Mouse (Mus musculus) heart, adult 18-20 months (tissue): ENCODE data around the gene Gm20547. TPM values are rescaled to one million over a fixed set of nuclear protein-coding genes. Genes with fewer than 3 reads are reported as not detected.
A peak's percentile ranks its signal among the peaks of the same experiment; 100 is the strongest.

ENCODE experiments used
- DNase-seq, 2 experiments: peaks; one replicate each; pipeline ENCODE4 v3.0.0; 2021 to 2022; ENCODE audit warnings: mixed read lengths in 1 of 2
- total RNA-seq, 2 experiments: library from RNA; stranded (reverse); gene quantifications; 2 replicates each; pipeline ENCODE4 v1.2.3; 2021

Gm20547 gene
- total RNA-seq, 2 experiments from 2014 or later = not detected

DNA sequence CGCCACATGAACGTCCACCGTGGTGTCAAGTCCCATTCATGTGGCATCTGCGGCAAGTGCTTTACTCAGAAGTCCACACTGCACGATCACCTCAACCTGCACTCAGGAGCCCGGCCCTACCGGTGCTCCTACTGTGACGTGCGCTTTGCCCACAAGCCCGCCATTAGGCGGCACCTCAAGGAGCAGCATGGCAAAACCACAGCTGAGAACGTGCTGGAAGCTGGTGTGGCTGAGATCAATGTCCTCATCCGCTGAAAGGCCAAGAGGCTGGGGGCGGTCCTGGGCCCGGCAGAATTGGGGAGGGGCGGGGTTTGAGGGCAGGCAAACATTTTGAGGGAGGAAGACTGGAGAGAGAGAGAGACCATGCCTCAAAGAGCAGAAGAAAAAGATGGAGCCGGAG is 14.5 kb upstream of the Gm20547 start:
- no peak for DNase-seq

- no peak for DNase-seq
Measured at GRCm38 (mm10) chr17:34895724-34896123, 13.9 kb upstream of the Gm20547 start.

DNA sequence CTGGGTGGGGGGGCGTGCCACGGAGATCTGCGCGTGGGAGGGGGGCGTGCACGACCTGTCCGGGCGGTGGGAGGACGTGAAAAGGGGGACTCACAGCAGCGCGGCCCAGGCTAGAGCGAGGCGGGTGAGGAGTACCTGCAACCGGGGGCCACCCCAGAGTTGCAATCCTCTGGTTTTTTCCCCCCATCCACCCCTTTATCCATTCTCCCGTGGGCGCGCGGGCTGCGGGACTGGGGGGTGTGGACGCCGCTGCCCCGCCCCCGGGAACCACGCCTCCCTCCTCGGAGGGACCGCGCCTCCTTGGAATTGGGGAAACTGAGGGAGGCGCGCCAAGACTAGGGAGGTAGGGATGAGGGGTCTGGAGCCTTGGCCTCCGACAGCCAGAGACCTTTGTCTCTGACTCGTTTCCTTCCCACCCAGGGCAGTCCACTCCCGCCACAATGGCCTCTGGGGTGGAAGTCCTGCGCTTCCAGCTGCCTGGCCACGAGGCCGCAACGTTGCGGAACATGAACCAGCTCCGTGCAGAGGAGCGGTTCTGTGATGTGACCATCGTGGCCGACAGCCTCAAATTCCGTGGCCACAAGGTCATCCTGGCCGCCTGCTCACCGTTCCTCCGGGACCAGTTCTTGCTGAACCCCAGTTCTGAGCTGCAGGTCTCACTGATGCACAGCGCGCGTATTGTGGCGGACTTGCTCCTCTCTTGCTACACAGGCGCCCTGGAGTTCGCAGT is 13.1 kb upstream of the Gm20547 start:
- peak; percentile 60 to 71 for DNase-seq

DNA sequence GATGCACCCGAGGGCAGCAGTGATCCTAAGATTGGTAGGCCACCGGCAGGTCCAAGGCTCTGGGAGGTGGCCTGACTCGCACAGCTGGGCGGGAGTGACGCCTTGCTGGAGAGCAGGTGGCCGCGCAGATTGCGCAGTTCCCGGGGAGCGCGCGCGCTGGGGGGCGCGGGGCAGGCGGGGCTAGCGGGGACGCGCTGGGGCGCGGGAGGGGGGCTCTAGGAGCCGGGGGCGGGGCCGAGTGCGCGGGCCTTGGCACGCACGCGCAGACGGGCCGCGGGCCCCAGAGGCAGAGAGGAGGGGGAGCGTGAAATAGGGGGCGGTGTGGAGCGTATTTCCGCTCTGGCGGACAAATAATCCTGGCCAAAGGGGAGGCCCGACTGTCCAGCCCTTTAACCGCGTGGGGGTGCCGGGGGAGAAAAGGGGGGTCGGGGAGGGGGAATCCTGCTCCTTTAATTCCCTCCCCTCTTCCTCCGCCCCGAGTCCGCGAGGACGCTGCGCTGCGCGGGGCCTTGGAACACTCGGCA is 12.3 kb upstream of the Gm20547 start:
- DNase-seq = peak; percentile 94 to 96

DNA sequence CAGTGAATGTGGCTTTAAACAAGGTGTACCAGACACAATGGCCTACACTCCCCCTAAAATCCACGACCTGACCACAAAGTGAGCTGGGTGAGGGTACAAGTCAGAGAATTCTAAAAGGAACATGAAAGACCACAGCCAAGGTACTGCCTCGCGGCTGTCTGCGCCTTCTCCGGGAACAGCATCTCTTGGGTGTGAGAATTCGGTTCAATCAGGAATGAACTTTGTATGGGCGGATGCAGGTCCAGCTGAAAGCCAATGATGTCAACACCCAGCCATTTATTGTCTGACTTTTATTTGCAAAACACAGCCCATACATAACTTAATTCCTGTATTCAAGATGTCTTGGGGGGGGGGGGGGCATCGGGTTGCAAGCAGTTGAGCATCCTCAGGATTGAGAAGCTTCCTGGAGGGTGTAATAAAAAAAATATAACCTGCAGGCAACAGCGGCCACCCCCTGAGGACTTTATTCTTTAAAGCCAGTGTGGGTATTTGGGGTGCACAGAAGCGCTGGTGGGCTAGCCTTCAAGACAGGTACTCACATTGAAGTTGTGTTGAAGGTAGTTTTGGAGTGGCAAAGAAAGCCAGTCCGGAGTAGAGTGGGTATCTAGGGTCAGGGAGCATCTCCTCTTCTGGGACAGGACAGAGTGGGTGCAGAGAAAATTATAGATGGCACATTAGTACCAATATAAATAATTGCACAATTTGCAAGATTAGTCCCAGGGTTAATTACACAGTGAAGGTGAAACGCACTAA is 11.4 kb upstream of the Gm20547 start:
- no peak for DNase-seq

- DNase-seq = no peak
Measured at GRCm38 (mm10) chr17:34891377-34891776, 9.5 kb upstream of the Gm20547 start.

DNA sequence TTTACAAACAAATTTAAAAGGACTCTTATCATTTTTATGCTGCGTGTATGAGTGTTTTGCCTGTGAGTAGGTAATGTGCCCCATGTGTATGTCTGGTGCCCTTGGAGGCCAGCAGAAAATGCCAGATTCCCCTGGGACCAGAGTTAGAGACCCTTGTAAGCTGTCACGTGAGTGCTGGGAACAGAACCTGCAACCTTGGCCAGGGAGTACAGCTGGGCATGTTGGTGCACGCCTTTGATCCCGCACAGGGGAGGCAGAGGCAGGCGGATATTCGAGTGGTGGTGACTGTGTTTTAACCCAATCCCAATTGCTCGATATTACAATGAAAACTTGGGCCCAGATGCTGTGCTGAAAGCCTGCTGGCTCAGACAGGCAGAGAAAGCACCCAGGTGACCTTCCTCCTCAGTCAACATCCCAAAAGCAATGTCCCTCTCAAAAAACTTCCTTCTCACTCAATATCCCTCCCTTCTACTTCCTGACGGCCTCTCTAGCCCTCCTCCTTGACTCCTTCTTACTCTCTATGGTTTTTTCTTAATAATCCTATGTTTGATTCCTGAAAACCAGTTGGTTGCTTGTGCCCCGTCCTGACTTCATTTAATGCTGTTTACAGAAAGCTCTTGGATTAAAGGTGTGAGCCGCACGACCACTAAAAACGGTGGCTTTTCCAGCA is 8.4 kb upstream of the Gm20547 start:
- DNase-seq = no peak

DNA sequence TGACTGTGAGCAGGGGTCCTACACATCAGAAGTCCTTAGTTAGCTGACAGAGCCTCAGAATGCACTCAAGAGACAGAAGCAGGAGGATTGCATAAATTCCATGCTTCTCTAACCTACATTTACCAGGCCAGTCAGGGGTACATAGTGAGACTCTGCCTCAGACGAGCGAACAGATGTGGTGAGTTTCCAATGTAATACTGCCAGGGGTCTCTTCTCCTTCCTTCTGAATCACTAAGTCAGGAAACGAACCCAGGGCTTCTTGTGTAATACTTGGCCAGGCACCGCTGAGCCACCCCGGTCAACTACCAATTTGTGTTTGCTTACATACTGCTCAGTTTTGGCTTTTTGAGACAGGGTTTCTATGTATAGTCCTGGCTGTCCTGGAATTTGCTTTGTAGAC is 6.1 kb upstream of the Gm20547 start:
- no peak for DNase-seq

DNA sequence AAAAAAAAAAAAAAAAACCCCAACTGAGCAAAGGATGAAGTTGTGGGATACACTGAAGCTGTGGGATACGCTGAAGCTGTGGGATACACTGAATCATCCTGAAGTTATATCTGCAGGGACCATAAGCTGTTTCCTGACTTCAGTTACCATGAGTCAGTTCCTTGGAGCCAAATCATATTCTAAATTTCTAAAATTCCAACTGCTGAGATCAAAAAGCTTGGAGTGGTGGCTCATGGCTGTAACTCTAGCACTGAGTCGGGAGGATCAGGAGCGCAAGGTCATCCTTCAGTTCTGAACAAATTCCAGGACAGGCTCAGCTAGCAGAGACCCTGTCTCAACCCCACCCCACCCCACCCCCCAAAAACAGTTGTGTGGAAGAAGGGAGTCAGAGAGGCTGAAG is 3.8 kb upstream of the Gm20547 start:
- no peak for DNase-seq

DNA sequence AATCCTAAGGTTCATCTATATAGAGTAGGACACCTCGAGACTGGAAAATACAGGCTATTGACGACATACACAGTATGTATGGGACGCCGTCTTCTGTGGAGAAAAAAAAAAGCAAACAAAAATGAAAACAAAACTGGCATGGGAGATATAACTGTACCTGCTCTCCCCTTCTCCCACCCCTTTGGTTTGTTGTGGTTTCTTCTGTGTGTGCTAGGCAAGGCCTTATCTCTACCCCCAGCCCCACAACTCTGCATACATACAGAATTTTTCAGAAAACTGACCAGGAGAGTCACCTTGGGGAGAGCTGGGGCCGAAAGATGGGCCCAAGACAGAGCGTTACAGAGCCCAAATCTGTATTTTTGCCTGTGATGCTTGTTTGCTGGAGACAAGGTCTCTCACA is 2.9 kb upstream of the Gm20547 start:
- DNase-seq = no peak

GRCm38 (mm10) chr17:34883332-34883731 is 1.5 kb upstream of the Gm20547 start:
- DNase-seq = no peak

DNA sequence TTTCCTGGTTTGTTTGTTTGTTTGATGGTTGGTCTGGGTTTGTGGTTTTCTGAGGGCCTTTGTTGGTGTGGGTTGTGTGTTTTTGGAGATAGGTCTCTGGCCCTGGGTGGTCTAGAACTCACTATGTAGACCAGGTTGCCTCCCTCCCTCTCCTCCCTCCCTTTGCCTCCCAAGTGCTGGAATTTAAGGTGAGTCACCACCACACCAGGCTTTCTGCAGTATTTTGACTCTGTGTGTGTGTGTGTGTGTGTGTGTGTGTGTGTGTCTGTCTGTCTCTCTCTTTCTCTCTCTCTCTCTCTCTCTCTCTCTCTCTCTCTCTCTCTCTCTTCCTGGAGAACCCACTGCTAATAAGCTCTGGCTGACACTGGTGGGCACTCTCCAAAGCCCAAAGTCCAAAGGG is 676 bp downstream of the Gm20547 start:
- DNase-seq = no peak

GRCm38 (mm10) chr17:34879336-34879879 is 2.4 kb downstream of the Gm20547 start, which contains the start of gene Zbtb12:
TSS of gene Zbtb12 (plus strand) at chr17:34879483.
- no peak for DNase-seq

- DNase-seq = no peak
Measured at GRCm38 (mm10) chr17:34874321-34874720, 7.5 kb downstream of the Gm20547 start.

- DNase-seq = no peak
Measured at GRCm38 (mm10) chr17:34865981-34866380, 15.9 kb downstream of the Gm20547 start.

- DNase-seq = no peak
Measured at GRCm38 (mm10) chr17:34862416-34863081, 19.3 kb downstream of the Gm20547 start, which contains the start of gene Cfb. TSS of gene Cfb (minus strand) at chr17:34862518.

GRCm38 (mm10) chr17:34861704-34862415 is 20.0 kb downstream of the Gm20547 start:
- DNase-seq = peak in 1 of 2 experiments; percentile 45

DNA sequence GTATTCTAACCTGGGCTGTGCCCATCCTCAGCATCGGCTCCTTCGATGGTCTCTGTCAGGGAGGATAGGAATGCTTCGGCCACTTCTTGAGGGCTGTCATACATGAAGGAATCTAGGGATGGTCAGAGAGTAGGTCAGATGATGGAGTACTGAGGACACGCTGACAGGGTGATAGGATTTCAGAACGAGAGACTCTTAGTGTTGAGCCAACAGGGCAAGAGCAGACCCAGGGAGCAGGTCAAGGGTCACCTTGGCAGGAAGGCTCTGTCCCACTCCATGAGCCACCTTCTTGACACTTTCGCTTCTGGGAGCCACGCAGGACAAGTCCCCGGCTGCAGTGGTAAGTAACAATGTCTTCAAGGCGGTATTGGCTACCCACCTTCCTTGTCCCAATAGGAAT is 21.3 kb downstream of the Gm20547 start:
- DNase-seq = no peak

DNA sequence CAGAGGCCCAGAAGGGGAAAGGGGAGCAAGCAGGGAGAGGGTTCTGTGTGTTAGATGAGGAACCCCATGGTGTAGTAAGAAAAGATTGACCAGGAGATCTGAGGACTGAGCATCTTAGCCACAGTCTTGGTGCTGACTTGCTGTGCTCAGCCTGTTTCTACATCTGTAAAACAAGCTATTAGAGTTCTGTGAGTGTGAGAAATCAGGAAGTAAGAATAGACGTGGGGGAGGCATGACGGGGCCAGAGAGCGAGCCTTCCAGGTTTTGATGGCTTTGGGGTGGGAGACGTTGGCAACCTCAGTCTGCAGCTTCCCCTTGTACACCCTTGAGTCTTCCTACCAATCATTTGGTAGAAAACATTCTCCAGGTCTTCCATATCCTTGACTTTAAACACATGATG is 23.2 kb downstream of the Gm20547 start:
- DNase-seq = no peak

DNA sequence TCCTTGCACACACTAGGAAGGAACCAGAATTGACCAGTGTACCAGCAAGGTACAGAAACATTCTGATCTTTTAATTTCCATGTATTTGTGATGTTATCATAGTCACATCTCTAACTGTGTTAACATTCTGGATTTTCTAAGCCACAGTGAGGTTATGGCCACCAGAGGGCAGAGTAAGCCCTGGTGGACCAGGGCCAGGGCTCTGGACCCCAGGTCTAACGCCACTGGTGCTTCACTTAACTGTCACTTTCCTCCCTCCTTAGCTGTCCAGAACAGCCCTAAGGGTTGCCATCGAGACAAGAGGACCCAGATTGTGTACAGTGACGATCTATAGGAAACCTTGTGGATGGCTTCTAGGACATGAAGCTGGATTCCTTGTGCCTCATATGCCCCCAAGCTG is 26.0 kb downstream of the Gm20547 start:
- DNase-seq = peak; percentile 26 to 73

- DNase-seq = no peak
Measured at GRCm38 (mm10) chr17:34854761-34855160, 27.1 kb downstream of the Gm20547 start.
